Mouse (Mus musculus) heart, adult 2 months (tissue): ENCODE measurements at regions not wholly inside any gene's neighbourhood (a gene's known extent, or its start where the extent isn't known, plus 50 kb on each side); places are given as distances from the start of the nearest gene placed in this dataset.
A peak's percentile ranks its signal among the peaks of the same experiment; 100 is the strongest.

Experiments used
- DNase-seq, 2 experiments: peaks; one replicate each; pipeline ENCODE4 v3.0.0; 2021
- H3K27ac ChIP-seq: fragments of 200-600 bp; 2 replicates; pipeline ENCODE4 v1.8.1; 2022
- H3K27me3 ChIP-seq: fragments of 200-500 bp; 2 replicates; pipeline ENCODE4 v1.6.1; 2012; ENCODE audit warnings: mild to moderate bottlenecking, low read length, inconsistent platforms, mixed read lengths; ENCODE audit not compliant: control insufficient read depth, insufficient read depth
- H3K36me3 ChIP-seq: fragments of 200-500 bp; 2 replicates; pipeline ENCODE4 v1.6.1; 2012; ENCODE audit warnings: low read length, inconsistent platforms; ENCODE audit not compliant: control insufficient read depth, insufficient read depth
- H3K4me1 ChIP-seq: fragments of 200-500 bp; 2 replicates; pipeline ENCODE4 v1.6.1; 2011; ENCODE audit warnings: low read length; ENCODE audit not compliant: control insufficient read depth, insufficient read depth
- H3K4me3 ChIP-seq: fragments of 200-600 bp; 2 replicates; pipeline ENCODE4 v1.8.1; 2022
- H3K79me2 ChIP-seq: fragments of 200-500 bp; replicated peaks from 2 replicates; pipeline ENCODE4 v1.6.1; 2012; ENCODE audit warnings: mild to moderate bottlenecking, inconsistent platforms, low read length, moderate library complexity, mixed read lengths; ENCODE audit not compliant: control insufficient read depth, insufficient read depth
- H3K9ac ChIP-seq: fragments of 200-500 bp; 2 replicates; pipeline ENCODE4 v1.6.1; 2012; ENCODE audit warnings: low read depth, mild to moderate bottlenecking, control low read depth, inconsistent platforms, low read length, mixed read lengths
- CTCF ChIP-seq: fragments of 200-600 bp; IDR thresholded peaks from 2 replicates; pipeline ENCODE4 v1.8.1; 2022; ENCODE audit warnings: antibody characterized with exemption, mild to moderate bottlenecking, moderate library complexity
- EP300 ChIP-seq: fragments of 200-500 bp; IDR thresholded peaks from 2 replicates; pipeline ENCODE4 v1.6.1; 2011; ENCODE audit warnings: low read depth, low read length, control low read depth; ENCODE audit not compliant: insufficient read depth
- POLR2A ChIP-seq: fragments of 200-500 bp; IDR thresholded peaks from 2 replicates; pipeline ENCODE4 v1.6.1; 2011; ENCODE audit warnings: mild to moderate bottlenecking, low read depth, low read length, control low read depth; ENCODE audit not compliant: insufficient read depth
- WGBS: fragments of 180-500 bp; shearing (Covaris S2); methylation state at CpG from one replicate; pipeline ENCODE4 v1.1.7; 2018; 5-methylcytosine and 5-hydroxymethylcytosine counted together
- intact Hi-C: fragments of 180-260 bp; cut with DNase I; formaldehyde crosslinking; loops from one replicate; pipeline ENCODE4 v1.15.1; 2025

GRCm38 (mm10) chr12:97898178-97898577, 361.1 kb downstream of the Galc start:
- H3K9ac ChIP-seq: no peak overlapping the region
- no peaks in the 10 kb centered on the region for H3K27me3 ChIP-seq
- H3K79me2 ChIP-seq: no peaks in the 10 kb centered on the region
- H3K36me3 ChIP-seq: no peaks in the 10 kb centered on the region
- intact Hi-C loops: no loop called here
- no peak for DNase-seq
- 77% methylated on average over 2 of the region's 2 CpGs for WGBS
- H3K27ac ChIP-seq: no peak overlapping the region
- H3K4me1 ChIP-seq: no peaks in the 10 kb centered on the region
- H3K4me3 ChIP-seq: no peak overlapping the region
- TF ChIP-seq POLR2A (no peak), CTCF (no peak), EP300 (no peak)

GRCm38 (mm10) chr12:97895981-97896380, 363.3 kb downstream of the Galc start:
- H3K4me3 ChIP-seq: no peak overlapping the region
- 78% methylated on average over 2 of the region's 2 CpGs for WGBS

GRCm38 (mm10) chr12:97888801-97889455, 370.3 kb downstream of the Galc start:
- Histone ChIP-seq H3K27me3 (no peaks in the 10 kb centered on the region), H3K9ac (no peak overlapping the region), H3K4me1 (no peaks in the 10 kb centered on the region), H3K4me3 (no peak overlapping the region), H3K36me3 (no peaks in the 10 kb centered on the region), H3K27ac (no peak overlapping the region), H3K79me2 (no peaks in the 10 kb centered on the region)
- no peak for DNase-seq
- no peak for TF ChIP-seq CTCF
- no peak for TF ChIP-seq POLR2A
- TF ChIP-seq EP300: no peak
- intact Hi-C loops: no loop called here
- 25% methylated on average over 12 of the region's 12 CpGs for WGBS

More at GRCm38 (mm10) chr12:97895981-97896380, 363.3 kb downstream of the Galc start:
- H3K36me3 ChIP-seq: no peaks in the 10 kb centered on the region
- TF ChIP-seq EP300: no peak
- H3K79me2 ChIP-seq: no peaks in the 10 kb centered on the region
- intact Hi-C loops: no loop called here
- H3K4me1 ChIP-seq: no peaks in the 10 kb centered on the region
- DNase-seq: no peak
- H3K9ac ChIP-seq: no peak overlapping the region
- no peak overlapping the region for H3K27ac ChIP-seq
- no peaks in the 10 kb centered on the region for H3K27me3 ChIP-seq

GRCm38 (mm10) chr12:97888291-97888800, 370.9 kb downstream of the Galc start:
- Histone ChIP-seq H3K4me3 (no peak overlapping the region), H3K79me2 (no peaks in the 10 kb centered on the region), H3K27ac (no peak overlapping the region), H3K4me1 (no peaks in the 10 kb centered on the region), H3K36me3 (no peaks in the 10 kb centered on the region), H3K9ac (no peak overlapping the region), H3K27me3 (no peaks in the 10 kb centered on the region)
- intact Hi-C loops: no loop called here
- TF ChIP-seq CTCF (no peak), EP300 (no peak), POLR2A (no peak)
- WGBS: 21% methylated on average over 6 of the region's 6 CpGs
- DNase-seq: no peak

- Histone ChIP-seq H3K4me1 (no peaks in the 10 kb centered on the region), H3K9ac (no peak overlapping the region), H3K27me3 (no peaks in the 10 kb centered on the region), H3K4me3 (no peak overlapping the region), H3K79me2 (no peaks in the 10 kb centered on the region), H3K36me3 (no peaks in the 10 kb centered on the region), H3K27ac (no peak overlapping the region)
- TF ChIP-seq CTCF (no peak), EP300 (no peak), POLR2A (no peak)
- no peak for DNase-seq
- 37% methylated on average over 4 of the region's 4 CpGs for WGBS
- intact Hi-C loops: no loop called here
These were observed 376.8 kb downstream of the Galc start for GRCm38 (mm10) chr12:97882439-97882838.

- Histone ChIP-seq H3K27ac (no peak overlapping the region), H3K79me2 (no peaks in the 10 kb centered on the region), H3K4me1 (no peaks in the 10 kb centered on the region), H3K36me3 (no peaks in the 10 kb centered on the region), H3K4me3 (no peak overlapping the region), H3K27me3 (no peaks in the 10 kb centered on the region), H3K9ac (no peak overlapping the region)
- TF ChIP-seq CTCF (peak; percentile 79), POLR2A (no peak)
- WGBS: 3% methylated on average over 2 of the region's 2 CpGs
- peak; percentile 23 to 50 for DNase-seq
- intact Hi-C loops: loop anchor here (10.0 kb wide), 1 partner anchor 312 kb away; no protein-coding TSS in a partner anchor
These were observed 386.9 kb downstream of the Galc start for GRCm38 (mm10) chr12:97872391-97872790.
